Mouse (Mus musculus) urinary bladder, postnatal 14 days (tissue): ENCODE measurements around the gene Igfbp4.

Experiments
- DNase-seq: peaks from one replicate; pipeline ENCODE4 v3.0.0; 2021; ENCODE audit warnings: low spot score

The Igfbp4 gene

DNA sequence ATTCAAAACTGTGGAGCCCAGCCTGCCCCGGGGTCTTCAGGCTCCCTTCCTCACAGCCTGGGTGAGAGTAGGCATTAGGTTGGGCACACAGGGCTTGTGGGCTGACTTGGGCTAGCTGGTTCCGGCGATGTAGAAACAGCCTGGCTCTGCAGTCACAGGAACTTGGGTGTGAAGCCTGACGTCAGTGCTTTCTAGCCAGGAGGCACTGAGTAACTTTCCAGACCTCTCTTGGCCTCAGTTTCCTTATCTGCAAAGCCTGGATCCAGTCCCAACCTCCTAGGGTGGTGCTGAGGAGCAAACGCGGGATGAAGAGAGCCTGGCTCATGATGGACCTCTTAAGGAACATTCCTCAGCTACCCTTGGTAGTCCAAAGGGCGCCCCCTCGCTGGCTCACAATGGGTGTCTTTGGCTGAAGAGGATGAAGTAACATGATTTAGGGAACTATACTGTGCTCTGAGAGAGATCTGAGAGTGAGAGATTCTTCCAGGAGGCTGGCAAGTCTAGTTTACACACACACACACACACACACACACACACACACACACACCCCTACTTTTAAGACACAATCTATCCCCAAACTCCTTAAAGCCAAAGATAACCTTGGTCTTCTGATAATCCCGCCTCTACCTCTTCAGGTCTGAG lies 40.0 kb downstream of the Igfbp4 start:
- no peak for DNase-seq

DNA sequence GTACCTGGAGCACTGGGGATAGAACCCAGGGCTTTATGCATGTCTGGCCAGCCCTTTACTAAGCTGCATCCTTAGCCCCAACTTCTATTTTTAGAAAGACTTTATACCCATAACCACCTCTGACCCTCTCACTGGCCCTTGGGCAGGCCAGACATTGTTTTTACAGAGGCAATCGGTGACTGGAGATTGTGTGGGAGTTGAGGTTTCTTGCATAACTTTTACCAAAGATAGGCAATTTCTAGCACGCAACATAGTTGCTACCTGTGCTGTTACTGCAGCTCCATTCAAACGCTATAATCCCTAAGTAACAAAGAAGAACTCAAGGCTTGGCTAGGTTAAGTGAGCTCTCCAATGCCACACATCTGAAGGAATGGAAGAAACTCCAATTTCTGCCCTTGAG lies 40.5 kb downstream of the Igfbp4 start:
- DNase-seq: no peak

DNA sequence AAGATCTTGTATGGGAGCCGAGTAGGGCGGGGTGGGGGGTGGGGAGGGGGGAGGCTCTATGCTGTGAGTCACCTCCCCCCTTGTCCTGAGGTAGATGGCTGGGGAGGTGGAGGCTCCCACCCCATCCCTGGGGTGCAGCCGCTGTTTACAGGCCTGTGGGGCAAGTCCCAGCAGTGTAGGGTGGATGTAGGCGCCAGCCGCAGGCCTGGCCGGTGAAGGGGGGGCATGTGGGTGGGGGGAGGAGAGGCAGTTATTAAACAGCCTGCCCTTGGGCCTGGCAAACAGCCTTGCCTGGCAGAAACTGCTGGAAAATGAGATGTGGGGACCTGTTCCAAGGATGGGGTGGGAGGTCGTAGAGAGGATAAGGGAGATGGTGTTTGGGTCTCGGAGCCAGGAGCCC lies 41.1 kb downstream of the Igfbp4 start:
- DNase-seq: peak; percentile 74

DNA sequence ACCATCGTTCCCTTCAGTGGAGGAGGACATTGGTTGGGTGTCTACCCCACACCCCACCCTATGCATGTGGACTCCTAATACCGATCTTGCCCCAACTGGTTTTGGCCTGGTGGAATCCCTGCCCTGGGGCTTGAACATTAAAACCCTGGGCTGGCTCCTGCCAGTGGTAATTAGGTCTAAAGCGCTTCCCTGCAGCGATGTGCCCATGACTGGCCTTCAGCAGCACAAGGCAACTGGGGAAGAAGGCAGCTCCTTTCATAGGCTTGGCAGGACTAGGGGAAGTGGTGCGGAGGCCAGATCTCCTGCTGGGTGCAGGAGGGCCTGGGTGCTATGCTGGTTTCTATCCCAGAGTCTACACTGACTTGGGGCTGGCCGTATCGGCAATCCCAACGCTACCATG lies 42.5 kb downstream of the Igfbp4 start:
- no peak for DNase-seq

DNA sequence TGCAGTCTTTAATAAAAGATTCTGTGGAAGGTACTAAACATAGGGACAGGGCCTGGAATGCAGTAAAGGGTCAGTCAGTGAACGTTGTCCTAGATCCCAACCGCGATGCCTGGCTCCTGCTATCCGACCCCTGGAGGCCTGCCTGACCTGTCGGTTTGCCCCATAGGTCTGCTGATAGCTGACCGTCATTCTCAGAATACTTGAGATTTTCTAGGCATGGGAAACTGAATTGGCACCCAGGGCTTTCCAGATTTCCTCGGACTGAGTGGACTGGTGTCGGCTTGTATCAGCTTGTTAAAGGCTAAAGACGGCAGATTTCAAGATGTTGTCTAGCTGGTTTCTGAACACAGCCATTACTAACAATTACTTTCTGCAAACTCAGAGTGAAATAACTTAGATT lies 43.3 kb downstream of the Igfbp4 start:
- peak; percentile 53 for DNase-seq

DNA sequence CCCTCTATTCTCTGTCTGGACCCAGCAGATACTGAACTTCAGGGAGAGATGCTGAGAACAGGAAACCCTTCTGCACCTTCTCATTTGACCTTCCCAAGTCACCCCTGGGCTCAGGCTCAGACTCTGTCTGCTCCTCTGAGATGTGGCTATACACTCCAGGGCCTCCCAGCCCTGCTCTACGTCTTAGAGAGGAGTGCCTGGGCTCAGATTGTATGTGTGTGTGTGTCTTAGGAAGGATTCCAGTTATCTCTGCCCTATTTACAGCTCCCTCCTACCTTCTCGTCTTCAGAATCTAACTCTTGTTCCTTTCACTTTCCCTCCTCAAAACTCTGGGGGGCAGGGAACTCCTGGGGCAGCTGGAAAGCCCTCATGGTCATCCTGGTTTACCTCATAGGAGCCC lies 47.4 kb downstream of the Igfbp4 start:
- DNase-seq: no peak

DNA sequence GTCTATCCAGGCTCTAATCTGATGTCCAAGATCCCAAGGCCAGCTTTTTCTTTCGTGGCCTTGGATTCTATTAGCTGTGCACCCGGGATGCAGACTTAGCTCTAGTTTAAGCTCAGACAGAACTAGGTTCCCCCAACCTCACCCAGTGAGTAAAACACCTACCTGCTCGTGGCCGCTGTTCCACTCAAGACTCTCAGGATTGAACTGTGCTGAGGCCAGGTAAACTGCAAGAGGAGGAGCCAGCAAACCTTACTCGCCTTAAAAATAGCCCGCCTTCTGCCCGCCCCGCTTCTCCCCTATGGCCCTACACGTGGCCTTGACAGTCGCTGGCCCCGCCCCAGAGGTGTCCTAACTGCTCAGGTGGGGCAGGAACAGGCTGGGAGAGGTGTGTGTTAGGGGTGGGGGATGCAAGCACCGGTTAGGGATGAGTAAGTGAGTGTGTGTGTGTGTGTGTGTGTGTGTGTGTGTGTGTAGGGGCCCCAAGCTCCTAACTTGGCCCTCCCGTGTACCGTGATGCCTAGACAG lies 48.1 kb downstream of the Igfbp4 start, which contains the start of gene Tns4:
Gene Tns4 (minus strand): TSS at position 230 of the 525 bp plus-strand sequence.
- peak; percentile 74 for DNase-seq

DNA sequence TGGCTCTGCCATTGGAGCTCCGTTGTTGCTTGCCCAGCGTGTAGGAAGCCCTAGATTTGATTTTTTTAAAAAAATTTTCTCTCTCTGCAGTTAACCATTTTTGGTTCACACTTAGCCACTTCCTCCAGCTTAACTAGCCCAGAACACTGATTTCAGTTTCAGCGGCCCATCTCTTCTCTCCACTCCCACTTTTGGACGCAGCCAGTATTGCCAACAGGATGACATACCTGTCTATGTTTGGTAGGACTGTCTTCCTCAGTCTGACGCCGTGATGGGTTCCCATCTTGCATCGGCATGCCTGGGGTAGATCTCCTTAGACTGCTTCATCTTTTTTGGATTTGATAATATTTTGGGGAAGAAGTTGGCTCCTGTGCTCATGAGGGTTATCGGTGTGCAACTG lies 49.3 kb downstream of the Igfbp4 start:
- DNase-seq: no peak

DNA sequence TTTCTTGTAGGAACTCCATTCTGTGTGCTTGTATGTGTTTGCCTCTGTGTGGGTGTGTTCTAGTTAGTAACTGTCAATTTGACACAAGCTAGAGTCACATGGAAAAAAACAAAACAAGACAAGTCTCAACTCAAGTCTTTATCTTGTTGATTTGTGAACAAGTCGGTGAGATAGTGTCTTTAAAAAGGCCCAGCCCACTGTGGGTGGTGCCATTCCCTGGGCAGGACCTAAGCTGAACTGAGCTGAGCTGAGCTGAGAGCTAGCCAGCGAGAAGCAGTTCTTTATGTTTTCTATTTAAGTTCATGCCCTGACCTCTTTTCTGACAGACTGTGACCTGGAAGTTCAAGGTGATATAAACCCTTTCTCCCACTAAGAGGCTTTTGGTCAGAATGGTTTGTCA lies 50.6 kb downstream of the Igfbp4 start:
- DNase-seq: peak; percentile 46

DNA sequence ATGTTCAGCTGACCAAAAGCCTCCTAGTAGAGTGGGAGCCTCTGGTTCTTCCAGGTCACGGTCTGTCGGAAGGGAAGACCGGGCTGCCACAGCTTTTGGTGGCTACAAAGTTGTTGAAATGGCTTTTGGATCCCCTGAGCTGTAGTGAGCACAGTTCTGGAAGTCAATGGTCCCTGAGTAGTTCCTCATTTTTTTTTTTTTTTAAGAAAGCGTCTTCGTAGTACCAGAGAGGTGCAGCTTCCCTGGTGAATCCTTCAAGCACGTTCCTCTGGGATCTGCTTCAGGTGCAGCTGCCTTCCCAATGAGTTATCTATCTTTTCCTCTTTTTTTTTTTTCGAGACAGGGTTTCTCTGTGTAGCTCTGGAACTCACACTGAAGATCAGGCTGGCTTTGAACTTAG lies 52.7 kb downstream of the Igfbp4 start:
- no peak for DNase-seq

DNA sequence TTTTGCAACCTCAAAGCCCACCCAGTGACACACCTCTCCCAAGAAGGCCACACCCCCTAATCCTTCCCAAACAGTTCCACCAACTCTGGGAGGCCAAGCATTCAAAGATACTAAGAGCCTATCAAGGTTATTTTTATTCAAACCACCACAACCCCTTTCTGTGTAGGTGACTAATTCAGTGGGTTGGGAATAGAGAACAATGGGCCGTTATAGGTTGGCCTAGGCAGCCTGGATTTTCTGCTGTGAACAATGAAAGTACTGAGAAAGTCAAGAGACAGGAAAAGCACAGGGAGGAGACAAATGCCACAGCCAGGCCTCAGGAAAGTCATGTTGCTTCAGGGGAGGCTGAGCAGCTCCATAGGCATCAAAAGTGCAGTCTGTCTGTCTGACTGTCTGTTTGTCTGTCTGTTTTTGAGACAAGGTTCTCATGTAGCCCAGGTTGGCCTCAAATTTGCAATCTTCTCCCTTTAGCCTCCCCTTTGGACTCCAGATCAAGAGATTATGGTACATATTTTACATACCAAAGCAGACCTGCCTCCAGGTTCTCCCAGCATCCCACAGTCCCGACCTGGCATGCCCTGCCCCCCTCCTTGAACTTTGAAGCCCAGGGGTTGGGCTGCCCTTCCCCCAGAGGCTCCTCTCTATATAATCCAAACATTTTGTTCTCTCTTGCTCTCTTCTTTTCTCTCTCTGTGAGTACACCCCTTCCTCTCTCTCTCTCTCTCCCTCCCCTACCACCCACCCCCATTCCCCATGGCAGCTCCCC lies 54.0 kb downstream of the Igfbp4 start:
- DNase-seq: no peak

DNA sequence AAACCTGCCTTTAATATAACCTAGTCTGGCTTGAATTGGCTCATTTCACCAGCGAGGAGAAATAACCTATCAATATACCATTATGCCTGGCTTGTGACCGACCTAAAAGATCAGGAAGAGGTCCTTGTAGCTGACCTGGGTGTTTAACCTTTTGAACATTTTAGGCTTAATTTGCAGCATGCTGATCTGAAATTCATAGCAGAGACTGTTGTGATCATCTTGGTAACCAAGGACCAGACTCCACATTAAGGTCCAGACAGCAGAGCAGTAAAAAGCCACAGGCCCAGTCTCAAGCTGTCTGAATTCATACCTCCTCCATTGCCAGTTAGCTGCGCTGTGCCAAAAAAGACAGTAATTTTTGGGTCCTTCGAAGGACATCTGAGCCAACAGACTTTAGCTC lies 54.7 kb downstream of the Igfbp4 start:
- no peak for DNase-seq

DNA sequence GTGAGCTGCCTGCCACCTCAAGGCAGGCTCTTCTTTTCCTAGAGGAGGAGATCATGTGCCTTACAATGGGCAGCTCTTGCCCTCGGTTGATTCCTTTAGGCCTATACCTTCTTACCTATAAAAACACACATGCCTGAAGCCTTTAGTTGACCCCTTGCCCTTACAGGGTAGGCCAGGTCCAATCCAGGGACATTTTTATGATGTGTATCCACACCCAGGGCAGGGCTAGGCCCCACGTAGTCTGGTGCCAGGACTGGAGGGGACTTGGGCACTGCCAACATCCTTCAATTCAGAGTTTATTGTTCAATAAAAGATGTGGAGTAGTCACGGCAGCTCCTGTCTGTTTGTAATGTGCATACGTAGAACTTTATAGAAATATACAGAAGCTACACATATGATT lies 55.4 kb downstream of the Igfbp4 start:
- DNase-seq: no peak

DNA sequence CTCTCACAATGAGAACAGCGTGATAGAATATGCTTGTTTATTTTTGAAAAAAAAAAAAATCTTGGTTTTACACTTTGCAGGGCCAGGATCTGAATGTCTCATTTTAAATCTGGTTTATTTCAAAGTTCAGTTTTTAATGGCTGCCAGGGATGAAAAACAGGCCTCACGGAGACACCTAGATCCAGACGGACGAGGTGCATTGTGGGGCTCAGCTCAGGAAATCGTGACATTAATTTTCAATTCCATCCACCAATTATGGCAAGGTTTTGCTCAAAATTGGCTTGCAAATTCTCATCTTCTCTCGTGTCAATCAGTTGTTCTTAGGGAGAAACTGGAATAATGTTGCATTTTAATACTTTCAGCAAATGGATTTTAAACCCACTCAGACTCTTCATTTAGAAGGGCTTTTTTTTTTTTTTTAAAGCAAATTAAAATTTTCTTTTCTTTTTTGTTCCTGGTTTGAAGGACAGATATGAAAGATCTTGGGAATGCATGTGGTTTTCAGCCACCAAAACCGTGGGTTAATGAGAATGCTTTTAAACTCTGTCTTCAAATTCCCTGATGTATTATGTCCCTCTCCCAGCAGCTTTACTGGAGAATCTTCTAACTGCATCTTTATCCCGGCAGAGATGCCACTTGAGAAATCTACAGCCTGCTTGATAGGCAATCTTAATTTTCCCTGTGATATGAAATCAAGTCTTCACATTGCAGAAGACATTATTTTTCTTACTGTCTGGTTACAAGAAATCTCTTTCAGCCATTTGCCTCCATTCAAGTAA lies 56.1 kb downstream of the Igfbp4 start:
- DNase-seq: no peak

DNA sequence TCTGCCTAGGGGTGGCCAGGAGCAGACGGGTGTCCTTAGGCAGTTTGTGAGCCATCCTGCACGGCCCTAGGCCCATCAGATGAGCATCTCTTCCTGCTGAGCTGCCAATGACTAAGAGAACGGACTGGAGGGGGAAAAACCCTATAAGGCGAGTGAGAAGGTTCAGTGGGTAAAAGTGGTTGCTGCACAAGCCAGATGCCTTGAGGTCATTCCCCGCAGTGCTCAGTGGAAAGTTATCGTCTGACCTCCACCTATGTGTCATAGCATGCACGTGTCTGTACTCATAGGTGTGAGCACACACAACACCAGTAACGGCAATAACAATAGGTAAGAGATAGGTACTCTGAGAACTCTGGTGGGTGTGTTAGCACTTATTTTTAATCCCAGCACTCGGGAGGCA lies 57.9 kb downstream of the Igfbp4 start:
- no peak for DNase-seq

DNA sequence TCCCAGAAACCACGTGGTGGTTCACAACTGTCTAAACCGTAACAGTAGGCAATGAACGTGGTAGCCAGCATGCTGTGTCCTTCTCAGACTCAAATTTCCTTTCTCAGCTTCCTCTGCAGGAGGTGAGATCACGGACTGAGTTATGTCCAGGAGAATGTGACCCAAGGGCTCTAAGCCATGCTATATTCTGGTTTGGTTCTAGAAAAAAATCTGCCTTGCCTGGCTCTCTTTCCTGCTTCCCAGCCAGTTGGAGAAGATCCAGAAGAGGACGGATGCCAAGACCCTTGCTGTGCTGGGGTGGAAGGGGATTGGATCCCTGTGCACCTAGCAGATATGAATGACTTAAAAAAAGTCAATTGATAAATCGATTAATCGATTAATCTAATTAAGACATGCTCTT lies 58.5 kb downstream of the Igfbp4 start:
- DNase-seq: no peak

DNA sequence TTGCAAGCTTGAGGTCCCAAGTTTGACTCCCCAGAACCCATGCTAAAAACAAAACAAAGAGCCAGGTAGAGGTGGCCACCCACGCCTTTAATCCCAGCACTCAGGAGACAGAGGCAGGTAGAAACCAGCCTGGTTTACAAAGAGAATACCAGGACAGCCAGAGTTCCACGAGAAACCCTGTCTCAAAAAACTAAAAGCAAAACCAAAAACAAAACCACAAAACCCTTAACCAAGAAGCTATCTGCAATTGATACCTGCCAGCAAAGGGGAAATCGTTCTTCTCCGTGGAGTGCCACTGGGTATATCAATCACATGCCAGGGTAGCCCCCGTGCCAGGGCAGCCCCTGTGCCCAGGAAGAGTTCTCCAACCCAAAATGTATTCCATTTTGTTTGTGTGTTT lies 59.2 kb downstream of the Igfbp4 start:
- DNase-seq: no peak

DNA sequence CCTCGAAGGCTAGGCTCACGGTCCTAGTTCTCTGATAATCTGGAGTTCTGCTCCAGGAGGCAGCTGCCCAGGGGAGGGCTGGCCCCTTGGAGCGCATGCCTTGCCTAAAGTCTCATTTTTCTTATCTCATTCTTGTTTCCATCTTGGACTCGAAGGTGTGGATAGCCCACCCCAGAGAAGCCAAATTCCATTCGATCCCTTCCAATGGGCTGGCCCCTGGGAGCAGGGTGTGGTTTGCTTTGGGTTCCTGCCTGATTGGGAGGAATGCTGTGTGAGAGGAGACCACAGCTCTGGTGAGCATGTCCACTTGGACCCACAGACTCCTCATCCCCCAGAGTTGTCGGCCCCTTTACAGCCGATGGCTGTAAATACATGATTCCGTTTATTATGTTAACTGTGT lies 60.6 kb downstream of the Igfbp4 start:
- DNase-seq: no peak

DNA sequence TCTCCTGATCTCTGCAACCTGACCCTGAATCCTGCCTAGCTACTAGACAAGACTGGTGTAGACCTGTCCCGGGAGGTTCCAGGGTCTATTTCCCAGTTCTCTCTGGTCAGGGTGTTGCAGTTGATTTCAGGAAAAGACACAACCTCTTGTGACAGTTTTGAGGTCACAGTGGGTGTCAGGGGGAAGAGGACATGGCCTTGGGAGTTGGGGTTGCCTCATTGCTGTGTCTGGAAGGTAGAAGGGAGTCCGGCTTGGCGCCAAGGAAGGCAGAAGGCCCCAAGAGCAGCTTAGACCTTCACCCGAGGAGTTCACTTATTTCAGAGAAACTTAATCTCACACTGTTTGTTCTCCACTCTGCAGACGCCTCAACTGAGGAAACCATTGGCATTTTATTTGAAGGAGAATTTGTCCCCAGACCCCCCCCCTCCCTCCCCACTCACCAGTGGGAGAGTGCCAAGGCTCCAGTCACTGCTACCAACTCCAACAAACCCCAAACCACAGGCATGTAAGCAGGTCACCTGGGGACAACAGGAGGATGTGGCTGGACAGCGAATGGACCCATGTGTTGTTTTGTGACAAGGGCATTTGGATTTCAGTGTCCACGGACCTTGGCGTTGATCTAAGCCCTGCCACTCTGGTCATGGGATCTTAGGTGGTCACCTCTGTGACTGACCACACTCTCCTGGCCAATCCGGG lies 61.7 kb downstream of the Igfbp4 start:
- no peak for DNase-seq
